ENCODE assay signal across 7 mouse cellular contexts in genomic region chr15:86124359-86124758, GRCm38 (mm10).
DNase-seq lines count a peak whose midpoint lies in the region.

No protein-coding gene starts in this region.

- intact Hi-C loops in heart, postnatal 10 days (cut with DNase I): loop anchor here (1.0 kb wide), 1 partner anchor 70 kb away; no protein-coding TSS in a partner anchor

- peak; percentile 31 for DNase-seq in ES-CJ7 (ENCODE audit: low read depth, low spot score)
- peak; percentile 81 for DNase-seq in adrenal gland, postnatal 25 days
- peak; percentile 61 for DNase-seq in embryo, embryonic 9.5 days (ENCODE audit: extremely low spot score)
- peak; percentile 83 to 89 for DNase-seq in heart, postnatal 10 days
- peak; percentile 54 to 81 for DNase-seq in layer of hippocampus, adult 18-20 months (ENCODE audit: low spot score in 2 of 2)
- DNase-seq in lung, postnatal 10 days: peak; percentile 84
- DNase-seq in retina, postnatal 7 days (ENCODE audit: low read depth, low spot score): peak; percentile 65

Comparison
In these comparisons a context has a peak if more than half of its experiments do, and no peak if none do; other contexts are left out.
1. Peak in every context shown above with its lines: DNase-seq.
2. DNase-seq: peak in every context shown above with its lines; median percentile 86 in heart, postnatal 10 days; 84 in lung, postnatal 10 days; 81 in adrenal gland, postnatal 25 days; 68 in layer of hippocampus, adult 18-20 months; 65 in retina, postnatal 7 days; 61 in embryo, embryonic 9.5 days; 31 in ES-CJ7.